Mouse (Mus musculus) left cerebral cortex, postnatal 25 days (tissue): ENCODE data around the gene Cab39. TPM values are rescaled to one million over a fixed set of nuclear protein-coding genes. Genes with fewer than 3 reads are reported as not detected.
"Not testable (repeated sequence)": the region's sequence is repeated elsewhere in the genome, so short reads cannot be mapped to it uniquely, and the experiment has no call there.

Experiments
- DNase-seq, 2 experiments: peaks; one replicate each; pipeline ENCODE4 v3.0.0; 2022; ENCODE audit warnings: low spot score in 2 of 2, mixed read lengths in 1 of 2
- intact Hi-C: fragments of 180-260 bp; cut with DNase I; formaldehyde crosslinking; loops from one replicate; pipeline ENCODE4 v1.15.1; 2025
- total RNA-seq, 2 experiments: library from RNA; stranded (reverse); gene quantifications; 2 replicates each; pipeline ENCODE4 v1.2.3; 2021

The Cab39 gene
- total RNA-seq, 2 experiments from 2014 or later, result 151 to 156 TPM

GRCm38 (mm10) chr1:85779012-85779411 lies 14.2 kb upstream of the Cab39 start:
- intact Hi-C loops, result no loop called here
- DNase-seq, result no peak

GRCm38 (mm10) chr1:85779428-85780180 lies 13.6 kb upstream of the Cab39 start:
- intact Hi-C loops, result no loop called here
- DNase-seq, result no peak

GRCm38 (mm10) chr1:85790565-85790964 lies 2.7 kb upstream of the Cab39 start:
- intact Hi-C loops, result no loop called here
- no peak for DNase-seq

GRCm38 (mm10) chr1:85791476-85791875 lies 1.8 kb upstream of the Cab39 start:
- intact Hi-C loops, result no loop called here
- DNase-seq, result no peak

- intact Hi-C loops, result loop anchor here (2.0 kb wide), 1 partner anchor 49 kb away; no protein-coding TSS in a partner anchor
- peak; percentile 25 to 27 for DNase-seq
These were observed 998 bp downstream of the Cab39 start for GRCm38 (mm10) chr1:85794106-85794771.

- no peak for DNase-seq
- intact Hi-C loops, result loop anchor here (2.0 kb wide), 1 partner anchor 48 kb away; no protein-coding TSS in a partner anchor
These were observed 2.0 kb downstream of the Cab39 start for GRCm38 (mm10) chr1:85795196-85795595.

GRCm38 (mm10) chr1:85799776-85800175 lies 6.5 kb downstream of the Cab39 start:
- intact Hi-C loops, result no loop called here
- no peak for DNase-seq

GRCm38 (mm10) chr1:85802517-85802916 lies 9.3 kb downstream of the Cab39 start:
- intact Hi-C loops, result no loop called here
- no peak for DNase-seq

GRCm38 (mm10) chr1:85804551-85804950 lies 11.3 kb downstream of the Cab39 start:
- no peak for DNase-seq
- intact Hi-C loops, result no loop called here

- peak in 1 of 2 experiments; percentile 28 for DNase-seq
- intact Hi-C loops, result no loop called here
These were observed 16.0 kb downstream of the Cab39 start for GRCm38 (mm10) chr1:85809256-85809655.

GRCm38 (mm10) chr1:85810343-85810742 lies 17.1 kb downstream of the Cab39 start:
- intact Hi-C loops, result no loop called here
- DNase-seq, result no peak

- intact Hi-C loops, result no loop called here
- DNase-seq, result no peak
These were observed 17.5 kb downstream of the Cab39 start for GRCm38 (mm10) chr1:85810787-85811186.

GRCm38 (mm10) chr1:85814213-85814612 lies 21.0 kb downstream of the Cab39 start:
- intact Hi-C loops, DNase-seq: not testable (repeated sequence)

GRCm38 (mm10) chr1:85818121-85818520 lies 24.9 kb downstream of the Cab39 start:
- intact Hi-C loops, result no loop called here
- no peak for DNase-seq

GRCm38 (mm10) chr1:85819695-85820094 lies 26.5 kb downstream of the Cab39 start:
- intact Hi-C loops, result no loop called here
- DNase-seq, result no peak

GRCm38 (mm10) chr1:85822239-85822638 lies 29.0 kb downstream of the Cab39 start:
- DNase-seq, result no peak
- intact Hi-C loops, result no loop called here

- intact Hi-C loops, result no loop called here
These were observed 31.7 kb downstream of the Cab39 start for GRCm38 (mm10) chr1:85824905-85825304.

GRCm38 (mm10) chr1:85827166-85827565 lies 33.9 kb downstream of the Cab39 start:
- DNase-seq, result no peak
- intact Hi-C loops, result no loop called here

More at GRCm38 (mm10) chr1:85824905-85825304, 31.7 kb downstream of the Cab39 start:
- DNase-seq, result no peak

- intact Hi-C loops, result no loop called here
- peak in 1 of 2 experiments; percentile 69 for DNase-seq
These were observed 35.8 kb downstream of the Cab39 start for GRCm38 (mm10) chr1:85829016-85829415.

GRCm38 (mm10) chr1:85838056-85838455 lies 44.8 kb downstream of the Cab39 start:
- intact Hi-C loops, result no loop called here
- peak in 1 of 2 experiments; percentile 49 for DNase-seq

- no peak for DNase-seq
- intact Hi-C loops, result no loop called here
These were observed 46.1 kb downstream of the Cab39 start for GRCm38 (mm10) chr1:85839356-85839755.
